Mouse (Mus musculus) liver (tissue): ENCODE data around the gene Gucd1.

Experiments
- DNase-seq: peaks from one replicate; pipeline ENCODE4 v3.0.0-alpha.2; 2020; ENCODE audit warnings: mixed read lengths

Gene Gucd1

GRCm38 (mm10) chr10:75315756-75316155, 202.0 kb downstream of the Gucd1 start:
- DNase-seq, result no peak

- DNase-seq, result no peak
These were observed 203.4 kb downstream of the Gucd1 start for GRCm38 (mm10) chr10:75314190-75314980.

GRCm38 (mm10) chr10:75312361-75312760, 205.4 kb downstream of the Gucd1 start:
- DNase-seq, result no peak

GRCm38 (mm10) chr10:75307130-75307529, 210.6 kb downstream of the Gucd1 start:
- no peak for DNase-seq

GRCm38 (mm10) chr10:75304413-75304812, 213.4 kb downstream of the Gucd1 start:
- DNase-seq, result peak; percentile 37

- no peak for DNase-seq
These were observed 213.7 kb downstream of the Gucd1 start for GRCm38 (mm10) chr10:75304049-75304405.

- no peak for DNase-seq
These were observed 214.3 kb downstream of the Gucd1 start for GRCm38 (mm10) chr10:75303324-75304048.

GRCm38 (mm10) chr10:75302536-75302935, 215.2 kb downstream of the Gucd1 start:
- no peak for DNase-seq

GRCm38 (mm10) chr10:75301937-75302336, 215.8 kb downstream of the Gucd1 start:
- peak; percentile 28 for DNase-seq

GRCm38 (mm10) chr10:75301195-75301806, 216.5 kb downstream of the Gucd1 start:
- no peak for DNase-seq
